Mouse (Mus musculus) left cerebral cortex, postnatal 14 days (tissue): ENCODE measurements at regions not wholly inside any gene's neighbourhood (a gene's known extent, or its start where the extent isn't known, plus 50 kb on each side); places are given as distances from the start of the nearest gene placed in this dataset.

Experiments used
- DNase-seq, 2 experiments: peaks; one replicate each; pipeline ENCODE4 v3.0.0; 2021 to 2022; ENCODE audit warnings: low spot score in 2 of 2, mixed read lengths in 1 of 2
- intact Hi-C: fragments of 180-260 bp; cut with DNase I; formaldehyde crosslinking; loops from one replicate; pipeline ENCODE4 v1.15.1; 2025

DNA sequence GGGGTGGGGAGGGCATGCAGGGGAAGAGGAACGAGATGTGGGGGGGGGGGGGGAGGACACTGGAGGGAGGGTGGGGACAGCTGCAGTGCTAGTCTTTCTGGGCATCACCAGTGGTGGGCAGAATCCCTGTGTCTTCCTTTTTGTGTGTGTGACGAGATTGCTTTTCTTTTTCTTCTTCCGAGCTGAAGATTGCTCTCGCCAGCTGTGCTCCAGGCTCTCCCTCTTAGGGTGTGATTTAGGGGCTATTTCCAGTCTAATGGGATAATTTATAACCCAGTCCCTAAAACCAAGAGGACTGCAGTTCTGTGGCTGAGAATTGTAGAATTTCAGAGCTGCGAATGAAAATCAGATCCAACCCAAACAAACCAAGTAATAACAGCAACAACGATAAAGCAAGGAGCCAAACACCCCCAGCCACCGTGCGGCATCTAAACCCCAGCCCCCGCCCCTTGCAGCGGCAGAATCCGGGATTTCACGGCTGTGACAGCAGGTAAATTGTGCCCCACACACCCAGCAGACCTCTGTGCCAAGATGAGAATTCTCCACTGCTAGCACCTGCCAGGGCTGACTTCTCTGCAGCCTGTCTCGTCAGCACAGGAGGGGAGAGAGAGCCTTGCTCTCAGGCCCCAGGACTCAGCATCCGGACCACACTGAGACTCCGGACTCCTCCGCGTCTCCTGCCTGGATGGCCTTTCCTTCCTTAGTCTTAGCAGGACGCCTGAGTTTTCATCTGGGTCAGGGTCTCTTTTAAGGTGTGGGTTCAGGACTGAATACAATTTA lies 104.3 kb downstream of the Rpl14 start:
- intact Hi-C loops, result no loop called here
- DNase-seq, result no peak

DNA sequence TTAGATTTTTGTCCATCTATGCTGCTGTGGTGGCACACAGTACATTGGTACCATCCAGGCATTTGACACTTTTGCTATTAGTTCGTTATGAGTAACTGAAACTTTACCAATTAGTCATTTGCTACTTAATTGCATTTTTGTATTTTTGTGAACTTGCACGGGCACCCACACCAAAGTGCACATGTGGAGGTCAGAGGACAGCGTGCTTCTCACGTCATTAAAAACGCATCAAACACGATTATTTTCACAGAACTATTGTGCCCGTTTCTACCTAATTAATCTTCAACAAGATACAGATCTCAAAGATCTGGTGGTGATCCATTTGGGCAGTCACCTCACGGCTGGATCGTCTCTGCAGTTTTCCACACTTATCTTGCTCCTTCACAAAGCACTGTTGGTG lies 105.1 kb downstream of the Rpl14 start:
- intact Hi-C loops, result no loop called here
- DNase-seq, result no peak

DNA sequence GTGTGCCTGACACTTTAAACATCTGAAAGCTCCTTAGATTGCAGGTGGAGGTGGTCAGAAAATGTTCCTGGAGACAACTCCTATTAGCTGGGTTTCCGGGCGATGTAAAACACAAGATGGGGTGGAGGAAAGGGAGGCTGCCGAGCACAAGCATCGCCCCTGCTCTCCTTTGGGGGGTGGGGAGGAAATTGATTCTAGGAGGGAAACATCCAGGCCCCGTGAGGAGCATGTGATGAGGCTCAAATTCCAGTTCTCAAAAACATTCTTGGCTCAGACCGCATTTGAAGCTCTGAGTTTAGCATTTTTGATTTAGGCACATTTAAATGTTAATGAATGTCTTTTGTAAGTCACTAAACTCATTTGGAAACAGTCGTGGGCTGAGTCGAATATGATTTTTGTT lies 105.5 kb downstream of the Rpl14 start:
- no peak for DNase-seq
- intact Hi-C loops, result no loop called here

DNA sequence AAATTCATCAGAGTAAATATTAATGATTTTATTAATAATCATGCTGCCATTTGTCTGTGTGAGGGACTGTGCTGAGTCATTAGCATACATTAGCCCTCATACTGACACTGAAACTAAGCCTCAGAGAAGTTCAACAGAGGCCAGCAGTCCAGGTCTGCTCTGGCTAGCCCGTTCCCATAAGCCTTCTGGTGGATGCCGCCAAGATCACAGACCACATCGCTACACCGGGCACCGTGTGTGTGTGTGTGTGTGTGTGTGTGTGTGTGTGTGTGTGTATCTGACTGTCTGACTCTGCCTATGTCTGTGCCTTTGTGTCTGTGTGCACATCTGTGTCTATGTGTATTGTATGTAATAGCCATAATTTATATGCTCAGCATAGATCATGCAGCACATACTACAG lies 106.0 kb downstream of the Rpl14 start:
- no peak for DNase-seq
- intact Hi-C loops, result no loop called here

- intact Hi-C loops, result no loop called here
- no peak for DNase-seq
Measured at GRCm38 (mm10) chr9:120679822-120680426, 108.7 kb downstream of the Rpl14 start.

- DNase-seq, result no peak
- intact Hi-C loops, result no loop called here
Measured at GRCm38 (mm10) chr9:120681404-120681803, 110.2 kb downstream of the Rpl14 start.

GRCm38 (mm10) chr9:120685961-120686360 lies 114.7 kb downstream of the Rpl14 start:
- intact Hi-C loops, result no loop called here
- DNase-seq, result no peak

GRCm38 (mm10) chr9:120689025-120689424 lies 117.8 kb downstream of the Rpl14 start:
- no peak for DNase-seq
- intact Hi-C loops, result no loop called here

DNA sequence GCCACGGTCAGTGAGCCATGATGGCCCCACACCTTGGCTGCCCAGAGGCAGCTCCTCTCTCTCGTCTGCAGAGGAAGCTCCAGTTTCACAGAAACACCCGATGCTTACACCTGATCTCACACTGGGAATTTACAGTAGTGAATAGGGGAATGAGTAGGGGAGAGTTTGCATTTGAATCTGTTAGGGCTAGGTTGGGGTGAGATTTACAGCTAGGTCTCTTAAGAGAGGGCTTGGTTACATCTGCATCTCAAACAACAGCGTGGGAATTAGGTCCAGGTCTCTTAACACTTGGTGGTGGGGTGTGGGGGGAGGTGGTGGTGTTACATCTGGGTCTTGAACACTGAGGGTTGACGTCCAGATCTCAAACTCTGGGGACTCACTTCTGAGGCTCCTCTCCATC lies 119.3 kb downstream of the Rpl14 start:
- intact Hi-C loops, result loop anchor here (5.0 kb wide), 1 partner anchor 247 kb away; no protein-coding TSS in a partner anchor
- no peak for DNase-seq

- peak; percentile 69 to 80 for DNase-seq
- intact Hi-C loops, result loop anchor here (5.0 kb wide), 1 partner anchor 246 kb away; no protein-coding TSS in a partner anchor
Measured at GRCm38 (mm10) chr9:120690961-120691941, 120.0 kb downstream of the Rpl14 start.

- intact Hi-C loops, result loop anchor here (5.0 kb wide), 1 partner anchor 245 kb away; no protein-coding TSS in a partner anchor
- DNase-seq, result no peak
Measured at GRCm38 (mm10) chr9:120691971-120692401, 120.7 kb downstream of the Rpl14 start.

DNA sequence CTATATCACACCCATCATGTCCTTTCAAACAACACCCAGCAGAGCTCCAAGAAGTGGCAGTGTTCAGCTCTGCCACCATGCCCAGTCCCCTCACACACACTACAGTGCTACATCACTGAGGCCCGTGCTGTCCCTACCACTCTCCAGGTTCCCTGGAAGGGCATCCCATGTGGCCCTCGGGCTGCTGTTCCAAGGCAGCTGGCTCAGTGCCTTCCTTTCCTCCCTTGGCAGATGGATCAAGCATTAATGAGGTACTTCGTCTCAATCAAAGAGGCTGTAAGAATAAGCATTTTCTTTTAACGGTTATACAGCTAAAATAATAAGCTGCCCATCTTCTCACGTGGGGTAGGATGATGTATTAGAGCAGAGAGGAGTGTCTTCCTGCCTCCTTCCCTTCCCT lies 123.2 kb downstream of the Rpl14 start:
- intact Hi-C loops, result loop anchor here (5.0 kb wide), 1 partner anchor 243 kb away; no protein-coding TSS in a partner anchor
- DNase-seq, result no peak

- intact Hi-C loops, result no loop called here
- DNase-seq, result no peak
Measured at GRCm38 (mm10) chr9:120695966-120696365, 124.7 kb downstream of the Rpl14 start.

- no peak for DNase-seq
- intact Hi-C loops, result no loop called here
Measured at GRCm38 (mm10) chr9:120697749-120698148, 126.5 kb downstream of the Rpl14 start.

DNA sequence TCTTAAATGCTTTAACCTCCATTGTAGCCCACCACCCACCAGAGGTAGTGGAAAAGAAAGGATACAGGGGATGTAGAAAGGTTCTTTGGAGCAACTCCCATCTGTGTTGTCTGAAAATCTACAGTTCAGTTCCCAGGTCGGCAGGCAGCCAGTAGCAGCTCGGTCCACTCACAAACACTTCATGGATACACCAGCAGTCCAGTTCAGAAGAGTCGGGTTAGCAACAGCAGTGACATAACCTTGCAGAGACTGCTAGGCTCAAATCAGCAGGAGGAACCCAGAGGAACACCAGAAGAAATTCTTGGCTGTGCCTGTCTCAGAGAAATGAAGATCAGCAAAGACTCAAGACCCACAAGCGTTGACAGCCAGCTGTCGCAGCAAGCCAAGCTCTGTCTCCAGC lies 128.5 kb downstream of the Rpl14 start:
- intact Hi-C loops, result no loop called here
- no peak for DNase-seq

GRCm38 (mm10) chr9:120702836-120703235 lies 131.6 kb downstream of the Rpl14 start:
- DNase-seq, result peak in 1 of 2 experiments; percentile 67
- intact Hi-C loops, result no loop called here

DNA sequence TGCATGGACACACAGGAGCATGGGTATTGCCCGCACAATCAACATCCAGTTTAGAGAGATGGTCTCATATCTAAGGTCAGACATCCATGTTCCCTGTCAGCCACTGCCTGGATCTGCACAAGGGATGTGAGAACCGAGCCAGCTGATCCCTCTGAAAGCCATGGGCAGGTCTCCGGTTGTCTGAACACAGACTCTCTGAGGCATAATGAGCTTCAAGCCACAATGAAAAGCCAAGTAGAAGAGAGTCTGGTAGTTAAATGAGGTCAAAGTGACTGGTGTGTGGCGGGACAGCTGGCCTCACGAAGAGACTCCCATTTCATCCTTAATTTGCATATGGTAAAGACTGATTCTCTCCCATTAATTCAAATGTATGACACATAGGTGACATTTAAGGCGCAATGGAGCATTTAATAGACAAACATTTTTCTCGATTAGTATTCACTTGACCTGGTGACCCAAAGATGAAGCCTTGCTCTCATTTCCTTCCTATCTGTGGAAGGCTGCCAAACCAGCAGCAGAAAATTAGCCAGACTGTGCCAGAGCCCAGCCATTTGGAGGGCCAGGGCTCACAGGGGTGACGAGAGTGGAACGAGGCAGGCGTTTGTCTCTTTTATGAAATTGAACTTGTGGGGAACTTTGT lies 132.2 kb downstream of the Rpl14 start:
- intact Hi-C loops, result no loop called here
- DNase-seq, result no peak

GRCm38 (mm10) chr9:120706562-120707198 lies 135.4 kb downstream of the Rpl14 start:
- DNase-seq, result no peak
- intact Hi-C loops, result no loop called here

DNA sequence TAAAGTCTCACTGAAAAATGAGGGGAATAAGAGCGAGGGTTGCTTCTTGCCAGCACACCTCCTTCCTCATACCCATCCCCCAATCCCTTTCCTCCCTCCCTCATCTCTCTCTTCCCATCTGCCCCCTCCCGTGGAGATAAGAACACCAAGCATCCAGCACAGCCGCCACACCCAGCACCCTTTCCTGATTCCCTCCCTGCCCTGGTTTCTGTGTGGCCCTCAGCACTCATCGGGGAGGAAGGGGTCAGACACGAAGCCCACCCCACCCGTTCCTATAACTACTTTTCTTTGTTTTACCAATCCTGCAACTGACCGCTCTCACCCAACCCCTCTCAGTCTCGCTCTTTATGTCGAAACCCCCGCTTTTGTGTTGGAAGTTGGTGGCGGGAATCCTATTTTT lies 137.3 kb downstream of the Rpl14 start:
- intact Hi-C loops, result no loop called here
- DNase-seq, result no peak
